Mouse (Mus musculus) heart, adult 2 months (tissue): ENCODE data around the gene Tmtc2.

Experiments used
- CTCF ChIP-seq: fragments of 200-600 bp; IDR thresholded peaks from 2 replicates; pipeline ENCODE4 v1.8.1; 2022; ENCODE audit warnings: antibody characterized with exemption, mild to moderate bottlenecking, moderate library complexity
- EP300 ChIP-seq: fragments of 200-500 bp; IDR thresholded peaks from 2 replicates; pipeline ENCODE4 v1.6.1; 2011; ENCODE audit warnings: low read depth, low read length, control low read depth; ENCODE audit not compliant: insufficient read depth

DNA sequence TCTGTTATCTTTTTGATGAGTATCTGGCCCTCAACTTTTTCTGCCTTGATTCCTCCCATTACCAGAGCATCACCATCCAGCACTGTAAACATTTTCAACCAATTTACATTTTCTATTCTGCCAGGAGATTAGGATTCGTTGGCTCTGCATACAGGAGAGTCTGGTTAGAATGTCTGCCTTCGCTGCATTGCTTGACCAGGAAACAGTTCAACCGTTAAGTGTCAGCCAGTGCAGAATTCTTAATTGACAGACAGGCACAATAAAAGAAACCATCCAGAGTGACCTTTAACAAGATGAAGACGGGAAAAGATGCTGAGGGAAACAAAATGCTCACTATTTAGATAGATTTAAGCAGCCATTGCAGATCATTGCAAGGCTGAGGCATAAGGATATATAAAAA lies 87.3 kb downstream of the Tmtc2 start:
- TF ChIP-seq EP300, result no peak
- no peak for TF ChIP-seq CTCF
